Mouse (Mus musculus): ENCODE data around the gene Barhl1.

Gene Barhl1

DNA sequence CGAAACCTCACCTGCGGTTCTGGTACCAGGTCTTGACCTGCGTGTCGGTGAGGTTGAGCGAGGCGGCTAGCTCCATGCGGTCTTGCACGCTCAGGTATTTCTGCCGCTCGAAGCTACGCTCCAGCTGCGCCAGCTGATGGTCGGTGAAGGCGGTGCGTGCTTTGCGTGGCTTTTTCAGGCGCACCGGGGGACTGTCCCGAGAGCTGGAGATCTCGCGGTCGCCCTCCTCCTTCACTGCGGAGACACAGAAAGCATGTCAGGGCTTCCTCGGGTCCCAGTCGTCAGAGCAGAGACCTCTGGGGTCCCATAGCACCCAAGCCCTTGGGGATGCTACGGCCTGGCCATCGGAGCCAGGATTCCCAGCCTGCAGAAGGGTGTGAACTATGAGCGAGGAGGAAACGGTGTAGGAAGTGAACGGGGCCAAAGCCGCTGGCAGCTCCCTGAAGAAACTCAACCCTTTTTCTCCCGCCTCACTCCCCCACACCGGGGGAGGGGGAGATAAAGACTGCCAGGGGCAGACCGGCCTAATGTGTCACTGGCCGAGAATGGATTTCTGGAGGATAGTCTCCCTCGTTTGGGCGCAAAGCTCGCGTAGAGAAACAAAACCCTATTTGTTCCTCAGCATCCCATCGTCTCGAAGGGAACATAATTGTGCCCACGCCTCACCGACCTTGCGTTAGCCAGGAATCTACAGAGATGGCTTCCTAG is 5.0 kb downstream of the Barhl1 start:
- DNase-seq (ENCODE audit: low spot score), result no peak

GRCm38 (mm10) chr2:28910877-28911276 is 5.6 kb downstream of the Barhl1 start:
- DNase-seq (ENCODE audit: low spot score), result no peak

- DNase-seq (ENCODE audit: low spot score), result no peak
Measured at GRCm38 (mm10) chr2:28909818-28910710, 6.4 kb downstream of the Barhl1 start.

DNA sequence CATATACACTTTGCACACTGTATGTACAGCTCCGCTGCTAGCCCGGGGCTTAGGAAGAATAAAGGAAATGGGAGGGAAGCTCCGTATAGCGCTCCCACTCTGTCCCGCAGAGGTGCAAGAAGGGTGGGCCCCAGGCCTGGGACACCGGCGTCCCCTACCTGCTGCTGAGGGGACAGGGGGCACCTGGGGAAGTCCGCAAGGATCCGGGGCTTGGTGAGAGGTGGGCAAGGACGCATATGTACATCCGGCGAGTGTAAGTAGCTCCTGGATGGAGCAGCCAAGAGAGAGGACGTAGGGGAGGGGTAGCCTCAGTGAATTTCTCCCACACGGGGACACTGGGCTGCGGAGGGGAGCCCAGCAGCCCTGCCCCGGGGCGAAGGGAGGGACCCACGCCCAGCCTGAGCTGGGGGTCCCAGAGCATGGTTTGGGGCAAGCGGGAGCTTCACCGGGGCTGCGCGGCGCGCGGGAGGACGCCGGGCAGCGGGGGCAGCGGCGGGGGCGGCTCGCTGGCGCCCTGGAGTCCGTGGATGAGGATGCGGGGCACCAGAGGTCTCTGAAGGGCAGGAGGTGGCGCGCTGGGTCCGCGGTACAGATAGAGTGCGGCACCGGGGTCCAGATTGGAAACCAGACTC is 7.2 kb downstream of the Barhl1 start:
- DNase-seq (ENCODE audit: low spot score), result no peak

DNA sequence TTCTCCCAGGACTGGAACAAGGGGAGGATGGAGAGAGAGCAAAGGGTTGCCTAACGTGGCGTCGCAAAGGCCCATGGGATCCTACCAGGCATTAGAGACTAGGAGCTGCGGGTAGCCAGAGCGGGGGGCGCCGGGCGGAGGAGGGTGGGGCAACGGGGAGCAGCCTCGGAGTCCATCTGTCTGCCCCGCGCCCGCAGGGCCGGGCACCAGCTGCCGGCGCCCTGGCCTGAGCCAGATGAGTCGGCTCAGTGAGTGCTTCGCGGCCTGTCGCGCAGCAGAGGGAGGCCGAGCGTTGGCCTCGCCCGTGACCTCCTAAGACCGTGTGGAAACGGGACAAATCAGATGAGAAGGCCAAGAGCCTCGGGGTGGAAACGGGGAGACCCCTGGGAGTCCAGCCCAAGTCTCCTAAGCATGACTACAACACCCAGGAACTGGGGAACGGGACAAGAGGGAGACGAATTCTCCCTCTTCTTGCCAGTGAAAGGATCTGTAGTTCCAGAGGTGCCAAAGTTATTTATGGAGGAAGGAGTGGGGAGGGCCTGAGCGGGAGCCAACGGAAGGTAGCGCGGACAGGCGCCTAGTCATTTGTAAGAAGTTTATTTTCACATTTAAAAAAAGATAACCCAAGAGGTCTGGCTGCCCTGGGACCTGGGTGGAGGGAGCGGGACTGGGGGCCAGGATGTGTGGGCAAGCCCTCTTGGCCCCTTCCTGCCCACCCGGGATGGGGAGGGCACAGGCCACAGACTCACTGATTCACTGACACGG is 7.9 kb downstream of the Barhl1 start:
- DNase-seq (ENCODE audit: low spot score), result peak; percentile 47

DNA sequence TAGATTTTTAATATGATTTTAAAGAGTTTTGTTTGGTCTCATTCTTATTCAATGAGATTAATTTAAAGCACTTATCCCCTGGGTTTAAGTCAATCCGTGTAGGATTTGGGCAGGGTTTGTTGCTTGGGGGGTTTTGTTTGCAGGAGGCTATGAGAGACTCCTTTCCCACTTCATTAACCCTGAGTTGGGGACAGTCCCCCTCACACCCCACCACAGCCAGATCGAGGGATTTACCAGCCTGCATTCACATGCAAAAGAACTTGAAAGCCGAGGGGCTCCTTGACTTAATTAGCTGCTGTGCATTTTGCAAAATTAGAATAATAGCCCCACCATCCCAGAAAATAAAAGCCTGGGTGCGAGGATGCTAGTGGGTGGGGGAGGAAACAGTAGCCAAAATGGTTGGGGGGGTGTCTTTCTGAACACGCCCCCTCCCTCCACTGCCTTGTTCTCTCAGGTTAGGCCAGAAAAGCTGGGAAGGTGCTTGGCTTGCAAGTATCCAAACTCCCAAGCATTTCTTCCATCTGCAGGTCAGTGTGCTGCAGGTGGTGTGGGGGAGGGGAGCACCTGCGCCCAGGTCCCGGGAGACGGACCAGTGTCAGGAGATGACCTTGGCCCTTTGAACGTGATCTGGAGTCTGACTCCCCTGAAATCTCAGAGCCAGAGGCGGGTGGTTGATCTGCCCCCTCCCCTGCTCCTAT is 8.6 kb downstream of the Barhl1 start:
- no peak for DNase-seq (ENCODE audit: low spot score)

GRCm38 (mm10) chr2:28905561-28905960 is 10.9 kb downstream of the Barhl1 start:
- DNase-seq (ENCODE audit: low spot score), result no peak

DNA sequence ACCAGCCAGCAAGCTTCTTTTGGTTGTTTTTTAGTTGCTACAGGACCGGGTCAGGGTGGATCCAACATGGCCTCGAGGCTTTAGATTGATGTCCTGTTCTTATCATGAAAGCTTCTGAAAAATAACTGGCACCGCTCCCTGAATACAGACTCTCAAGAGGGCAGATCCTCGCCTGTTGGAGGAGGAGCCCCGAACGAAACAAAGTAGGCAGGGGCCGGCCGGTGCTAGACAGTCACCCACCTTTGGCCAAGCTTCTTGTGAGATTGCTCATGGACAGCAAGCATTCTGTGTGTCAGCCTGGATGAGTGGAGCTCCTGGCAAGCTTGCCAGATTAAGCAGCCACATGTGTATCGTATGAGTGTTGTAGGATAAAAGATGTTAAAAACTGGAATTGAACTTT is 11.7 kb downstream of the Barhl1 start:
- DNase-seq (ENCODE audit: low spot score), result no peak

GRCm38 (mm10) chr2:28903871-28904270 is 12.6 kb downstream of the Barhl1 start:
- no peak for DNase-seq (ENCODE audit: low spot score)

DNA sequence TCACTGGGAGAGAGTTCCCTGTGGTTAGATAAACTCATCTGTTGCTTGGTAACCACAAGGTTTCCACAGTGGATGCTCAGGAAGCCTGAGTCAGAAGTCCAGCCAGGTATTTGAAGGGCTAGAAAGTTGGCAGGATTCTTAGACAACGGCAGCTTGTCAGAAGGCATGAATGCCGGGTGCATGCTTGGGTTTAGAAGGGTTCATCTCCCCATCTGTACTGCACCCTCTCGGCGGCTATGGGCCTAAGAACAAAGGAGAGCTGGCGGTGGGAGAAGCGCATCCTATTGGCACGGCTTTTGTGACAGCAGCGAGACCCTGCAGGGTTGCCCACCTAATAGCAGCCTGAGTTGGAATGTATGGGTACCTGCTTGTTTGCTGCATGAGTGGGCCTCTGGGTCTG is 14.2 kb downstream of the Barhl1 start:
- DNase-seq (ENCODE audit: low spot score), result no peak

GRCm38 (mm10) chr2:28897340-28897899 is 19.0 kb downstream of the Barhl1 start:
- DNase-seq (ENCODE audit: low spot score), result no peak

DNA sequence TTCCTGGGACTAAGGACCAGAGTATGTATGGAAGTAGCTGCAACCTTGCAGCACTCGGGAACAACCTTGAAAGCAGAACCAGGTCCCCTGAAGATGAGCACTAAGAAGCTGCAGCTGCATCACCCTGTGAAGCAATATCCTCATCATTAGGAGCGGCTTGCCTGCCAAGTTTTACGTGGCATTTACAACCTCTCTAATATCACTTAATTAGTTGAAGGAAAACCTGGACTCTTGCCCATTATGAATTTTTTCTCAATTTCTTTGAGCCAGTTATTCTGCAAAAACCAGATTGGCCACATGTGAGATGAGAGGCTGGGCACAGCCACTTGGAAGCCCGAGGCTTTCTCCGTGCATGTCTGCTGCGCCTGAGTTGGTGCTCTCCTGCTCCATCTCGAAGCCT is 20.6 kb downstream of the Barhl1 start:
- no peak for DNase-seq (ENCODE audit: low spot score)

GRCm38 (mm10) chr2:28893526-28893925 is 22.9 kb downstream of the Barhl1 start:
- DNase-seq (ENCODE audit: low spot score), result no peak

GRCm38 (mm10) chr2:28892796-28893195 is 23.7 kb downstream of the Barhl1 start:
- DNase-seq (ENCODE audit: low spot score), result no peak

DNA sequence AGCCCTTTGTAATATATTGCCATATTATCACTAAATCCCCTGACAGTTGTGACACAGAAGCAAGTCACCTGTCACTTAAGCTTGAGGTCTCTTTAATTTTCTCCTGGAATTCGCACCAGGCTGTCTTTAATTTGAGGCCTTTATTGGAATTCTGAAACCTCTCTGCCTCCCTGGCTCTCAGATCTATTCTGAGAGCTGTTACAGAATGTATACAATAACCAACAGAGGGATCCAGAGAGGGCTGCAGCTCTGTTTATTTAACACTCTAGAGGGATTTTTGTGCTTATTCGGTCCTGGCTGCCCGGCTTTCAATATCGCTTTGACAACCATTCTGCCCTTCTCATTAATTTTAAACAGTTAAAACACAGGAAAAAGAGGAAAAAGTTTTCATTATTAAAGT is 31.6 kb downstream of the Barhl1 start:
- no peak for DNase-seq (ENCODE audit: low spot score)

DNA sequence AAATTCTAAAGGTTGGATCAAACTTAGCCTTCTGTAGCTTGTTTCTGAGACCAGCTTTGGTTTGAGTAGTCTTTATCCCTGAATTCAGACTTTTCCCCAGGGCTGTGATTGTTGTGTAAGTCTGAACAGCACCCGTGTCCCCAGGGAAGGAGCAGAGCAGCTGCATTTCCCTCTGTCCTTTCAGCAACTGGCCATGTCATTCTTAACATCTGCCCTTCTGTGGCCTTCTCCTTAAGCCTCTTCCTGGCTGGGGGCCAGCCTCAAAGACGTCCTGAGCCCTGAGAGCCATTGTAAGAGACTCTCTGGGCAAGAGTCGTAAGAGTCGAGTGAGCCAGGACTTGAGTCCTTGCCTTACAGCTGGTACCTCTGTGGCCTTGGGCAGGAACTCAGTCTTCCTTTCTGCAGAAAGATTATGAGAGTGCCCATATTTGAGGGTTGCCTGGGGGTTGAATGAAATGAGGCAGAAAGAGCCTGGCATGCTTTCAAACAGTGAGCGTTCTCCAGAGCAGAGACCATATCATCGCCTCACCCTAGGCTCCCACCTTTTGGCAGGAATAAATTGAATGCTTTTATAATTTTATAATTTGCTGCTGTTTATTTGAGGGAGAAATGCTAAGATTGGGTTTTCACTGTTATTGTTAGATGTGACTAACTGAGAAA is 33.5 kb downstream of the Barhl1 start:
- no peak for DNase-seq (ENCODE audit: low spot score)

GRCm38 (mm10) chr2:28882047-28882446 is 34.4 kb downstream of the Barhl1 start:
- DNase-seq (ENCODE audit: low spot score), result no peak

GRCm38 (mm10) chr2:28881275-28881674 is 35.2 kb downstream of the Barhl1 start:
- DNase-seq (ENCODE audit: low spot score), result no peak

GRCm38 (mm10) chr2:28875554-28875953 is 40.9 kb downstream of the Barhl1 start:
- DNase-seq (ENCODE audit: low spot score), result no peak

GRCm38 (mm10) chr2:28867495-28867894 is 49.0 kb downstream of the Barhl1 start:
- no peak for DNase-seq (ENCODE audit: low spot score)

DNA sequence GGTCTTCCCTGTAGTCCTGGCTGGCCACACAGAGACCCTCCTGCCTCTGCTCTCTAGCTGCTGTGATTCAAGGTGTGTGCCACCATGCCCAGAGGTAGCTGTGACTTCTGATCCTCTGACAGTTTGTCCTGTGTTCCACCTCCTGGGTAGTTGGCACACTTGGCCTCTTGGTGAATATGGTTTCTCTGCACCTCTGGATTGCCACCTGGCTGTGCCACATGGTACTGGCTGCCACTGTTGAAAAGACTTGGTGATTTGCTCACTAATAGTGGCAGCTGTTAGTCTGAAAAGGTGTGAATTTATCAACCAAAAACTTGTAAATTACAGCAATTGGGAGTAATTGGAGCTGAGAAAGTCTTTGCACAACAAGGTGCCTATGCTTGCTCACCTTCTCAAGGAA is 52.6 kb downstream of the Barhl1 start:
- no peak for DNase-seq (ENCODE audit: low spot score)

Data from testis, postnatal 10 days (tissue).